Comparison of ENCODE assay signal across 21 mouse cellular contexts in the genomic region with DNA sequence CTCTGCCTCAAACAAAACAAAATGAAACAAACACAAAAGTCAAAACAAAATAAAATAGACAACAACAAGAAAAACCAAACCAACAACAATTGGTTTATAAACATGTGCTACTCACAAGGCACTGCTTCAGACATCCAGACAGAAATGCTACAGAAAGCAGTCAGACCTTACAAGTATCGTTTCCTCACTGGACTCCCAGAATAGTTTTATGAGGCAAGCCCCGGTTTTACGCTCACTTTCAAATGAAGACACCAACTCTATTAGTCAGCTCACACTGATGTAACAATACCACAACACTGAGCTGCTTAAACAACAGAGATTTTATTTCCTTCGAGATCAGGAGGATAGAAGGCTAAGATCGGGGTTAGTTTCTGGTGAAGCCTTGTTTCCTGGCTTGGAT. TPM values are rescaled to one million over a fixed set of nuclear protein-coding genes. Genes with fewer than 3 reads are reported as not detected.
DNase-seq lines count a peak whose midpoint lies in the region; ATAC-seq and TF ChIP-seq lines count a peak whose summit lies in the region.
"Had no signal": no experiment of that assay in that cellular context is flagged by ENCODE, and none has a peak within 500 bp of the region (broad histone marks: within the 10 kb centered on the region; RNA-seq: fewer than 3 reads in every experiment).

No protein-coding gene starts in this region.

- no peak overlapping the region for H3K4me3 ChIP-seq in bone marrow macrophage, adult 2 months (ENCODE audit: insufficient read depth, low read length)
- H3K4me3 ChIP-seq: embryonic facial prominence, embryonic 13.5 days; heart, adult 2 months; heart, embryonic 12.5 days; hindbrain, embryonic 10.5 days; hindbrain, embryonic 15.5 days had no signal

- DNase-seq in A20 (ENCODE audit: low read depth, low spot score) = peak; percentile 73
- DNase-seq in natural killer cell, adult 2 months (ENCODE audit: low spot score in 2 of 2) = no peak
- DNase-seq in layer of hippocampus, adult 8-10 months (ENCODE audit: low spot score in 2 of 2) = no peak
- DNase-seq in MN1 (ENCODE audit: low spot score) = no peak
- DNase-seq: adrenal gland, postnatal 10 days; cerebellum, adult 11-12 months; cerebellum, adult 9-11 months; cerebellum, postnatal 36 days; gastrocnemius, postnatal 10 days; heart, adult 2 months had no signal

- peak; percentile 72 for ATAC-seq in megakaryocyte, adult 5-6 weeks (ENCODE audit: poor library complexity, severe bottlenecking)
- ATAC-seq: forebrain, embryonic 14.5 days; intestine, embryonic 16.5 days had no signal

- peak overlapping the region; percentile 34 for H3K27ac ChIP-seq in bone marrow macrophage, adult 2 months (ENCODE audit: insufficient read depth, low read depth, low read length)
- H3K27ac ChIP-seq: embryonic facial prominence, embryonic 13.5 days; heart, adult 2 months; hindbrain, embryonic 10.5 days; hindbrain, embryonic 15.5 days had no signal

- H3K4me1 ChIP-seq in bone marrow macrophage, adult 2 months (ENCODE audit: control insufficient read depth, insufficient read depth, low read length) = peaks cover 27% of the 10 kb centered on the region

- TF ChIP-seq POLR2A in bone marrow macrophage, adult 2 months (IDR thresholded peaks at IDR 0.05; ENCODE audit: borderline replicate concordance, low read depth, low read length) = no peak

- TF ChIP-seq CTCF in bone marrow macrophage, adult 2 months (IDR thresholded peaks at IDR 0.05; ENCODE audit: low read depth, low read length) = no peak

RNA-seq across cellular contexts. Expression of a gene that starts 0.8 kb away (rescaled TPM):
- polyA plus RNA-seq in bone marrow macrophage, adult 2 months (2012; ENCODE audit: insufficient read depth, insufficient read length, missing spikeins) = 1.3 TPM in 1 of 2 replicates, not detected in the other
- 0.25 TPM in 1 of 2 replicates, not detected in the other for total RNA-seq in megakaryocyte, adult 5-6 weeks (2015)
- 0.18 TPM in 1 of 2 replicates, not detected in the other for total RNA-seq in megakaryocyte, adult 5-6 weeks (2017)
- 1 to 10 TPM in 2 of 4 experiments, under 1 TPM in 2; 0.47 to 1.8 (median 1.3) TPM for total RNA-seq in layer of hippocampus, adult 8-10 months (2022)
- total RNA-seq: ES-E14; heart, adult 2 months; heart, postnatal 25 days had no signal
- polyA plus RNA-seq: heart, embryonic 12.5 days; heart, embryonic 16.5 days had no signal

RNA-seq across cellular contexts. Expression of a gene that starts 21.9 kb away (rescaled TPM):
- polyA plus RNA-seq in bone marrow macrophage, adult 2 months (2012; ENCODE audit: insufficient read depth, insufficient read length, missing spikeins) = 788 and 835 TPM in 2 replicates
- total RNA-seq in megakaryocyte, adult 5-6 weeks (2015) = 164 and 167 TPM in 2 replicates
- total RNA-seq in megakaryocyte, adult 5-6 weeks (2017) = 341 and 407 TPM in 2 replicates
- total RNA-seq in layer of hippocampus, adult 8-10 months (2022) = 10 to 100 TPM in 2 of 4 experiments, 1 to 10 TPM in 2; 4.6 to 31.2 (median 16.4) TPM

Comparison
In these comparisons a context has a peak if more than half of its experiments do, and no peak if none do; other contexts are left out.
1. RNA of a gene that starts 21.9 kb away (total RNA-seq): 164 to 407 TPM in megakaryocyte, adult 5-6 weeks; 4.6 to 31.2 TPM in layer of hippocampus, adult 8-10 months; every median in the first group is over 4 times any median in the second.